Mouse (Mus musculus) myocyte (in vitro differentiated cells): ENCODE results near the gene Fbxo47.
A peak's percentile ranks its signal among the peaks of the same experiment; 100 is the strongest.

Experiments used
- CEBPB ChIP-seq: IDR thresholded peaks from 2 replicates; pipeline ENCODE4 v1.6.1; 2011; ENCODE audit warnings: mild to moderate bottlenecking, moderate library complexity; ENCODE audit not compliant: poor library complexity, insufficient read depth, severe bottlenecking
- E2F4 ChIP-seq: IDR thresholded peaks from one replicate; pipeline ENCODE4 v1.6.1; 2011; ENCODE audit warnings: mild to moderate bottlenecking, control low read depth, moderate library complexity; ENCODE audit not compliant: insufficient read depth
- MAX ChIP-seq: IDR thresholded peaks from one replicate; pipeline ENCODE4 v1.6.1; 2011; ENCODE audit warnings: low read depth, mild to moderate bottlenecking, control low read depth
- MYOD1 ChIP-seq, 3 experiments: IDR thresholded peaks; one replicate each; pipeline ENCODE4 v1.6.1; 2011; ENCODE audit warnings: control low read depth in 2 of 3, low read depth in 2 of 3, mild to moderate bottlenecking in 2 of 3, moderate library complexity in 1 of 3; ENCODE audit not compliant: insufficient read length in 2 of 3, control insufficient read depth in 1 of 3
- MYOG ChIP-seq, 3 experiments: IDR thresholded peaks; one replicate each; pipeline ENCODE4 v1.6.1; 2011; ENCODE audit warnings: control low read depth in 2 of 3, low read depth in 2 of 3, mild to moderate bottlenecking in 2 of 3; ENCODE audit not compliant: insufficient read length in 2 of 3, control insufficient read depth in 1 of 3, insufficient read depth in 1 of 3
- POLR2A ChIP-seq: IDR thresholded peaks from one replicate; pipeline ENCODE4 v1.6.1; 2011; ENCODE audit warnings: low read depth, mild to moderate bottlenecking, control low read depth, moderate library complexity; ENCODE audit not compliant: insufficient read length
- POLR2AphosphoS2 ChIP-seq: IDR thresholded peaks from one replicate; pipeline ENCODE4 v1.6.1; 2011; ENCODE audit warnings: low read depth, control low read depth; ENCODE audit not compliant: insufficient read length
- TCF12 ChIP-seq: IDR thresholded peaks from one replicate; pipeline ENCODE4 v1.6.1; 2011; ENCODE audit warnings: mild to moderate bottlenecking, control low read depth; ENCODE audit not compliant: poor library complexity, insufficient read depth, severe bottlenecking
- TCF3 ChIP-seq: IDR thresholded peaks from one replicate; pipeline ENCODE4 v1.6.1; 2011; ENCODE audit warnings: low read depth, control low read depth; ENCODE audit not compliant: insufficient read length
- USF1 ChIP-seq: IDR thresholded peaks from one replicate; pipeline ENCODE4 v1.6.1; 2011; ENCODE audit warnings: low read depth, mild to moderate bottlenecking, control low read depth, moderate library complexity

- no peak for TF ChIP-seq CEBPB
- no peak for TF ChIP-seq POLR2A
- no peak for TF ChIP-seq USF1
- no peak for TF ChIP-seq MAX
- TF ChIP-seq TCF12: no peak
- TF ChIP-seq E2F4: no peak
- no peak for TF ChIP-seq POLR2AphosphoS2
- peak in 1 of 3 experiments; percentile 53 for TF ChIP-seq MYOG (IDR thresholded peaks at IDR 0.05; ENCODE audit: control insufficient read depth in 1 of 3, insufficient read depth in 1 of 3, insufficient read length in 2 of 3, low read depth in 2 of 3)
- peak in 1 of 3 experiments; percentile 71 for TF ChIP-seq MYOD1 (IDR thresholded peaks at IDR 0.05; ENCODE audit: control insufficient read depth in 1 of 3, insufficient read length in 2 of 3, low read depth in 2 of 3)
- no peak for TF ChIP-seq TCF3
Observed at GRCm38 (mm10) chr11:97908634-97909348, 24.8 kb upstream of the Fbxo47 start.
